Mouse (Mus musculus): Measurements from ENCODE around the gene Rhcg.

The Rhcg gene

GRCm38 (mm10) chr7:79600122-79600521 lies 17.3 kb downstream of the Rhcg start:
- DNase-seq = no peak

GRCm38 (mm10) chr7:79594854-79595253 lies 22.6 kb downstream of the Rhcg start:
- peak; percentile 74 for DNase-seq

- no peak for DNase-seq
Measured at GRCm38 (mm10) chr7:79591812-79592731, 25.4 kb downstream of the Rhcg start.

GRCm38 (mm10) chr7:79590560-79591110 lies 26.8 kb downstream of the Rhcg start:
- no peak for DNase-seq

- DNase-seq = no peak
Measured at GRCm38 (mm10) chr7:79589763-79590559, 27.5 kb downstream of the Rhcg start.

GRCm38 (mm10) chr7:79588284-79588683 lies 29.2 kb downstream of the Rhcg start:
- DNase-seq = no peak

- DNase-seq = peak; percentile 20
Measured at GRCm38 (mm10) chr7:79578851-79579241, 38.6 kb downstream of the Rhcg start.

GRCm38 (mm10) chr7:79577931-79578850 lies 39.3 kb downstream of the Rhcg start:
- DNase-seq = no peak

GRCm38 (mm10) chr7:79577096-79577874 lies 40.2 kb downstream of the Rhcg start:
- DNase-seq = no peak

GRCm38 (mm10) chr7:79576659-79577058 lies 40.8 kb downstream of the Rhcg start:
- peak; percentile 57 for DNase-seq

GRCm38 (mm10) chr7:79572191-79572818 lies 45.2 kb downstream of the Rhcg start:
- no peak for DNase-seq

GRCm38 (mm10) chr7:79568937-79569535 lies 48.4 kb downstream of the Rhcg start:
- DNase-seq = no peak

- no peak for DNase-seq
Measured at GRCm38 (mm10) chr7:79568212-79568611, 49.2 kb downstream of the Rhcg start.

- DNase-seq = no peak
Measured at GRCm38 (mm10) chr7:79563675-79564074, 53.8 kb downstream of the Rhcg start.

GRCm38 (mm10) chr7:79562385-79562784 lies 55.1 kb downstream of the Rhcg start:
- no peak for DNase-seq

- no peak for DNase-seq
Measured at GRCm38 (mm10) chr7:79558698-79559097, 58.8 kb downstream of the Rhcg start.

- DNase-seq = no peak
Measured at GRCm38 (mm10) chr7:79557728-79558221, 59.7 kb downstream of the Rhcg start.

- no peak for DNase-seq
Measured at GRCm38 (mm10) chr7:79555368-79556034, 62.0 kb downstream of the Rhcg start.

- DNase-seq = peak; percentile 10
Measured at GRCm38 (mm10) chr7:79552702-79553101, 64.8 kb downstream of the Rhcg start.
